Mouse (Mus musculus) erythroblast, embryonic 14.5 days (primary cell): Measurements from ENCODE around the gene Ptpn20. TPM values are rescaled to one million over a fixed set of nuclear protein-coding genes. Genes with fewer than 3 reads are reported as not detected.

Experiments
- H3K27me3 ChIP-seq: 2 replicates; pipeline ENCODE4 v1.6.1; 2012; ENCODE audit warnings: inconsistent platforms; ENCODE audit not compliant: control insufficient read depth
- H3K36me3 ChIP-seq: 2 replicates; pipeline ENCODE4 v1.6.1; 2012; ENCODE audit warnings: mild to moderate bottlenecking, inconsistent platforms; ENCODE audit not compliant: control insufficient read depth
- H3K4me1 ChIP-seq: 2 replicates; pipeline ENCODE4 v1.6.1; 2012; ENCODE audit warnings: inconsistent platforms; ENCODE audit not compliant: control insufficient read depth
- H3K4me3 ChIP-seq: replicated peaks from 2 replicates; pipeline ENCODE3; 2012; ENCODE audit warnings: moderate library complexity, mild to moderate bottlenecking, inconsistent platforms
- H3K9me3 ChIP-seq: 2 replicates; pipeline ENCODE4 v1.6.1; 2012; ENCODE audit warnings: low read length, inconsistent platforms, mixed read lengths; ENCODE audit not compliant: control insufficient read depth
- GATA1 ChIP-seq: IDR thresholded peaks from 2 replicates; pipeline ENCODE4 v1.6.1; 2012; ENCODE audit warnings: low read length, inconsistent platforms, mixed read lengths
- TAL1 ChIP-seq: IDR thresholded peaks from 3 replicates; pipeline ENCODE4 v1.6.1; 2012; ENCODE audit warnings: low read length, inconsistent platforms, mixed read lengths
- polyA plus RNA-seq: library from polyadenylated mRNA; stranded (reverse); fragments of >175 nt; gene quantifications from 2 replicates; pipeline ENCODE4 v1.2.3, GENCODE M21; 2012

Ptpn20 gene
- polyA plus RNA-seq, 1 experiment = 0.01 TPM

- no peaks in the 10 kb centered on the region for H3K9me3 ChIP-seq
- no peaks in the 10 kb centered on the region for H3K27me3 ChIP-seq
- H3K4me1 ChIP-seq = no peaks in the 10 kb centered on the region
- no peaks in the 10 kb centered on the region for H3K36me3 ChIP-seq
- no peak for TF ChIP-seq GATA1
- TF ChIP-seq TAL1 = no peak
- H3K4me3 ChIP-seq = no peak overlapping the region
Measured at GRCm38 (mm10) chr14:33607431-33607830, 18.4 kb downstream of the Ptpn20 start.

GRCm38 (mm10) chr14:33625036-33625435 lies 36.0 kb downstream of the Ptpn20 start:
- TF ChIP-seq GATA1 (no peak), TAL1 (no peak)
- no peaks in the 10 kb centered on the region for H3K9me3 ChIP-seq
- H3K4me3 ChIP-seq = no peak overlapping the region
- no peaks in the 10 kb centered on the region for H3K27me3 ChIP-seq
- H3K36me3 ChIP-seq = no peaks in the 10 kb centered on the region
- H3K4me1 ChIP-seq = no peaks in the 10 kb centered on the region

GRCm38 (mm10) chr14:33632790-33633372 lies 43.9 kb downstream of the Ptpn20 start:
- H3K27me3 ChIP-seq = no peaks in the 10 kb centered on the region
- no peak overlapping the region for H3K4me3 ChIP-seq
- peaks cover 38% of the 10 kb centered on the region for H3K4me1 ChIP-seq
- TF ChIP-seq GATA1 = no peak
- TF ChIP-seq TAL1 = no peak
- H3K36me3 ChIP-seq = no peaks in the 10 kb centered on the region
- H3K9me3 ChIP-seq = no peaks in the 10 kb centered on the region

GRCm38 (mm10) chr14:33634354-33634753 lies 45.3 kb downstream of the Ptpn20 start:
- no peak overlapping the region for H3K4me3 ChIP-seq
- H3K36me3 ChIP-seq = no peaks in the 10 kb centered on the region
- no peaks in the 10 kb centered on the region for H3K9me3 ChIP-seq
- no peaks in the 10 kb centered on the region for H3K27me3 ChIP-seq
- peaks cover 38% of the 10 kb centered on the region for H3K4me1 ChIP-seq
- no peak for TF ChIP-seq TAL1
- TF ChIP-seq GATA1 = no peak

- H3K36me3 ChIP-seq = no peaks in the 10 kb centered on the region
- H3K4me3 ChIP-seq = no peak overlapping the region
- no peaks in the 10 kb centered on the region for H3K27me3 ChIP-seq
- TF ChIP-seq TAL1 = peak; percentile 35; the same call in 2 of the 3 replicates
- TF ChIP-seq GATA1 = no peak
- peaks cover 38% of the 10 kb centered on the region for H3K4me1 ChIP-seq
- H3K9me3 ChIP-seq = no peaks in the 10 kb centered on the region
Measured at GRCm38 (mm10) chr14:33634774-33635173, 45.8 kb downstream of the Ptpn20 start.

GRCm38 (mm10) chr14:33639357-33639756 lies 50.4 kb downstream of the Ptpn20 start:
- H3K9me3 ChIP-seq = no peaks in the 10 kb centered on the region
- no peak overlapping the region for H3K4me3 ChIP-seq
- peaks cover 12% of the 10 kb centered on the region for H3K4me1 ChIP-seq
- no peaks in the 10 kb centered on the region for H3K27me3 ChIP-seq
- H3K36me3 ChIP-seq = no peaks in the 10 kb centered on the region
- TF ChIP-seq GATA1 (no peak), TAL1 (no peak)

GRCm38 (mm10) chr14:33650721-33651120 lies 61.7 kb downstream of the Ptpn20 start:
- Histone ChIP-seq H3K9me3 (peaks cover 4% of the 10 kb centered on the region), H3K4me1 (no peaks in the 10 kb centered on the region), H3K4me3 (no peak overlapping the region), H3K27me3 (no peaks in the 10 kb centered on the region; the same call in 1 of the 2 replicates), H3K36me3 (no peaks in the 10 kb centered on the region)
- no peak for TF ChIP-seq GATA1
- no peak for TF ChIP-seq TAL1

GRCm38 (mm10) chr14:33657471-33657901 lies 68.5 kb downstream of the Ptpn20 start:
- H3K4me1 ChIP-seq = no peaks in the 10 kb centered on the region
- no peak overlapping the region for H3K4me3 ChIP-seq
- TF ChIP-seq GATA1 = no peak
- TF ChIP-seq TAL1 = no peak
- no peaks in the 10 kb centered on the region for H3K9me3 ChIP-seq
- no peaks in the 10 kb centered on the region for H3K36me3 ChIP-seq
- H3K27me3 ChIP-seq = no peaks in the 10 kb centered on the region

GRCm38 (mm10) chr14:33658331-33658730 lies 69.3 kb downstream of the Ptpn20 start:
- H3K36me3 ChIP-seq = no peaks in the 10 kb centered on the region
- no peak overlapping the region for H3K4me3 ChIP-seq
- H3K9me3 ChIP-seq = no peaks in the 10 kb centered on the region
- no peaks in the 10 kb centered on the region for H3K27me3 ChIP-seq
- H3K4me1 ChIP-seq = no peaks in the 10 kb centered on the region
- no peak for TF ChIP-seq TAL1

GRCm38 (mm10) chr14:33662080-33662479 lies 73.1 kb downstream of the Ptpn20 start:
- no peaks in the 10 kb centered on the region for H3K4me1 ChIP-seq
- TF ChIP-seq GATA1 (no peak), TAL1 (no peak)
- H3K27me3 ChIP-seq = no peaks in the 10 kb centered on the region
- H3K4me3 ChIP-seq = no peak overlapping the region
- H3K9me3 ChIP-seq = no peaks in the 10 kb centered on the region
- H3K36me3 ChIP-seq = no peaks in the 10 kb centered on the region
